ENCODE assay signal across 23 mouse cellular contexts in the genomic region with DNA sequence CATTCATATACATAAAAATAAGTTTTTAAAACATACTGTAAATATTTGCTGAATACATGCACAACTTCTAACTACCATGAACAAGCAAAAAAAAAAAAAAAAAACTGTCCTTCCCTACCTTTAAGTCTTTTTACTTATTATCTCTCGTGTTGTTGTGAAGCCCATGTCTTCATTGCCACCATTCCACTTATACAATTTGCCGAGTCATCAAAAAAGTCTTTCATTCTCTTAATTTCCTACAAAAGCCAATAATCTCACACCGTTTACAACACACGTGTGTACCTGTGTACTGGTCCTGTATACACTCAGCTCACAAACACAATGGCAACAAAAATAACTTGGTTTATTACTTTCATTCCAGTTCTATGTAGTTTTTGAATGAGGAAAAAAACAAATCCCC.
DNase-seq lines count a peak whose midpoint lies in the region; ATAC-seq and TF ChIP-seq lines count a peak whose summit lies in the region.
"Had no signal": no experiment of that assay in that cellular context is flagged by ENCODE, and none has a peak within 500 bp of the region (broad histone marks: within the 10 kb centered on the region; RNA-seq: fewer than 3 reads in every experiment).

No protein-coding gene starts in this region.

- no peak for ATAC-seq in inflammation-experienced regulatory T-cells, adult 6 months
- ATAC-seq: activated CD4-positive, CD25-positive, alpha-beta regulatory T cell, adult 4 months; CD4-positive, CD25-positive, alpha-beta regulatory T cell, adult 4 months; Patski had no signal

- TF ChIP-seq EP300 in CH12.LX (IDR thresholded peaks at IDR 0.05; ENCODE audit: low read length) (no peak), MEL (IDR thresholded peaks at IDR 0.05; ENCODE audit: low read depth in 1 of 2, low read length in 2 of 2) (no peak)

- in situ Hi-C loops in CH12.LX (cut with MboI; ENCODE audit: low pct_ligation_motif_present, low pct_unique_long_range_greater_than_20kb, low sequenced_read_pairs), result no loop called here
- in situ Hi-C loops in ES-E14 (cut with MboI; ENCODE audit: low sequenced_read_pairs in 2 of 2, unreplicated experiment in 2 of 2), result no loop called here

- H3K36me3 ChIP-seq in CH12.LX (replicated peaks in 1 of 2; ENCODE audit: control insufficient read depth in 1 of 2, insufficient read depth in 1 of 2, low read length in 1 of 2), result no peaks in the 10 kb centered on the region
- H3K36me3 ChIP-seq in ES-E14 (ENCODE audit: control insufficient read depth, insufficient read depth, low read length, poor library complexity, severe bottlenecking), result no peaks in the 10 kb centered on the region
- H3K36me3 ChIP-seq in MEL (ENCODE audit: control insufficient read depth in 1 of 2, insufficient read depth in 2 of 2, low read length in 2 of 2), result no peaks in the 10 kb centered on the region; a peak in 1 of 4 replicates
- H3K36me3 ChIP-seq: G1E had no signal

- no peak overlapping the region for H3K27ac ChIP-seq in CH12.LX (ENCODE audit: insufficient read depth, low read depth)
- H3K27ac ChIP-seq in ES-E14 (ENCODE audit: insufficient read depth, low read depth, low read length, poor library complexity, severe bottlenecking), result no peak overlapping the region
- no peak overlapping the region for H3K27ac ChIP-seq in MEL (ENCODE audit: control insufficient read depth, low read depth, low read length)

- H3K4me3 ChIP-seq in CH12.LX (replicated peaks in 1 of 3; ENCODE audit: low read depth in 2 of 3, low read length in 2 of 3, poor library complexity in 1 of 3), result no peak overlapping the region
- no peak overlapping the region for H3K4me3 ChIP-seq in ES-E14 (ENCODE audit: insufficient read depth in 1 of 2, low read depth in 1 of 2, low read length in 2 of 2, poor library complexity in 1 of 2, severe bottlenecking in 1 of 2)
- H3K4me3 ChIP-seq in MEL (ENCODE audit: control insufficient read depth in 1 of 2, insufficient read depth in 1 of 2, low read depth in 2 of 2, low read length in 2 of 2), result no peak overlapping the region

- TF ChIP-seq RAD21 in CH12.LX (IDR thresholded peaks at IDR 0.05; ENCODE audit: low read depth, low read length) (no peak), MEL (IDR thresholded peaks at IDR 0.05; ENCODE audit: low read depth, low read length) (no peak)

- H3K27me3 ChIP-seq in CH12.LX (replicated peaks) (no peaks in the 10 kb centered on the region), MEL (ENCODE audit: control insufficient read depth in 1 of 2, insufficient read depth in 2 of 2, low read length in 2 of 2) (no peaks in the 10 kb centered on the region)
- H3K27me3 ChIP-seq: Patski had no signal

- H3K4me2 ChIP-seq in CH12.LX (ENCODE audit: insufficient read depth, low read depth, poor library complexity, severe bottlenecking), result no peak overlapping the region

- H3K9me3 ChIP-seq in CH12.LX (replicated peaks; ENCODE audit: low read length), result no peaks in the 10 kb centered on the region
- no peaks in the 10 kb centered on the region for H3K9me3 ChIP-seq in ES-E14 (ENCODE audit: control insufficient read depth, insufficient read depth, low read depth, low read length)
- H3K9me3 ChIP-seq in MEL (replicated peaks; ENCODE audit: insufficient read depth, low read length), result no peaks in the 10 kb centered on the region
- H3K9me3 ChIP-seq: G1E had no signal

- dilution Hi-C loops in CH12.LX (cut with MboI; ENCODE audit: extremely low pct_ligation_motif_present, extremely low pct_unique_long_range_greater_than_20kb, low sequenced_read_pairs), result no loop called here

- TF ChIP-seq CTCF in CH12.LX (conservative IDR thresholded peaks at IDR 0.05 in 1 of 2, IDR thresholded peaks at IDR 0.05 in 1 of 2; ENCODE audit: low read depth in 2 of 2, low read length in 2 of 2) (no peak), MEL (IDR thresholded peaks at IDR 0.05 in 2 of 3, conservative IDR thresholded peaks at IDR 0.05 in 1 of 3; ENCODE audit: control insufficient read depth in 1 of 3, insufficient read depth in 1 of 3, low read depth in 2 of 3, low read length in 3 of 3, poor library complexity in 1 of 3, severe bottlenecking in 1 of 3) (no peak)

- TF ChIP-seq POLR2A in CH12.LX (IDR thresholded peaks at IDR 0.05; ENCODE audit: low read depth, low read length) (no peak), MEL (IDR thresholded peaks at IDR 0.05; ENCODE audit: control insufficient read depth in 1 of 2, insufficient read depth in 1 of 2, low read depth in 1 of 2, low read length in 2 of 2, poor library complexity in 1 of 2) (no peak)

- DNase-seq in CH12.LX (ENCODE audit: extremely low read depth) (no peak), ES-E14 (ENCODE audit: low read depth, low spot score) (no peak), MEL (ENCODE audit: low read depth, low spot score) (no peak)
- DNase-seq in yolk sac, embryonic 10.5 days (ENCODE audit: low spot score), result no peak
- DNase-seq in frontal cortex, postnatal 25 days (ENCODE audit: low spot score in 2 of 2), result no peak
- DNase-seq: adrenal gland, adult 2 months; adrenal gland, adult 8-10 months; adrenal gland, postnatal 10 days; adrenal gland, postnatal 14 days; adrenal gland, postnatal 25 days; adrenal gland, postnatal 36 days; B cell, adult 2 months; cerebellum, adult 11 months; cerebellum, adult 11-12 months; cerebellum, adult 18-20 months; cerebellum, adult 2 months; cerebellum, adult 8-10 months; cerebellum, adult 9-10 months had no signal

- H3K79me2 ChIP-seq in CH12.LX (replicated peaks; ENCODE audit: control insufficient read depth, extremely low read depth, insufficient read depth, poor library complexity, severe bottlenecking) (no peaks in the 10 kb centered on the region), MEL (ENCODE audit: control insufficient read depth, insufficient read depth, low read length, poor library complexity) (no peaks in the 10 kb centered on the region)

- no peaks in the 10 kb centered on the region for H3K4me1 ChIP-seq in CH12.LX (ENCODE audit: control insufficient read depth in 1 of 2, insufficient read depth in 2 of 2)
- H3K4me1 ChIP-seq in ES-E14 (ENCODE audit: control insufficient read depth in 2 of 2, insufficient read depth in 2 of 2, low read length in 2 of 2, poor library complexity in 1 of 2), result no peaks in the 10 kb centered on the region
- no peaks in the 10 kb centered on the region for H3K4me1 ChIP-seq in MEL (ENCODE audit: control insufficient read depth in 1 of 2, insufficient read depth in 2 of 2, low read length in 2 of 2)

- H3K9ac ChIP-seq in CH12.LX (ENCODE audit: insufficient read depth, low read depth) (no peak overlapping the region), ES-E14 (ENCODE audit: insufficient read depth, low read depth, low read length, poor library complexity, severe bottlenecking) (no peak overlapping the region), MEL (ENCODE audit: control insufficient read depth, low read depth, low read length, poor library complexity, severe bottlenecking) (no peak overlapping the region)

TF ChIP-seq in CH12.LX, 34 proteins besides CTCF, POLR2A, EP300 and RAD21:
- peak; percentile 98 for TF ChIP-seq MAFK (IDR thresholded peaks at IDR 0.05; ENCODE audit: insufficient replicate concordance, low read length)
- TF ChIP-seq MYC (IDR thresholded peaks at IDR 0.05; ENCODE audit: low read depth, low read length), result no peak
- TF ChIP-seq GABPA (IDR thresholded peaks at IDR 0.05; ENCODE audit: insufficient replicate concordance, low read depth, low read length), result no peak

TF ChIP-seq in ES-E14, 5 proteins besides CTCF, POLR2A, EP300 and RAD21:
- TF ChIP-seq MAFK (IDR thresholded peaks at IDR 0.05; ENCODE audit: insufficient read depth, low read depth, low read length), result peak; percentile 94
- no peak for TF ChIP-seq ZC3H11A (IDR thresholded peaks at IDR 0.05; ENCODE audit: borderline replicate concordance, low read depth, low read length)
- no peak for TF ChIP-seq HCFC1 (IDR thresholded peaks at IDR 0.05; ENCODE audit: borderline replicate concordance, insufficient read depth, low read length)
- no peak for TF ChIP-seq CHD2 (IDR thresholded peaks at IDR 0.05; ENCODE audit: low read depth, low read length)
- no peak for TF ChIP-seq ZNF384 (IDR thresholded peaks at IDR 0.05; ENCODE audit: low read depth, low read length)

TF ChIP-seq in MEL, 35 proteins besides CTCF, POLR2A, EP300 and RAD21:
- TF ChIP-seq E2F4 (IDR thresholded peaks at IDR 0.05; ENCODE audit: borderline replicate concordance, low read depth, low read length) (no peak), UBTF (IDR thresholded peaks at IDR 0.05; ENCODE audit: borderline replicate concordance, insufficient read depth, low read depth, low read length) (no peak), POLR2AphosphoS5 (IDR thresholded peaks at IDR 0.05; ENCODE audit: borderline replicate concordance, low read depth, low read length) (no peak), JUND (IDR thresholded peaks at IDR 0.05; ENCODE audit: low read depth, low read length) (no peak), GATA1 (IDR thresholded peaks at IDR 0.05; ENCODE audit: low read depth, low read length) (no peak), MAFK (IDR thresholded peaks at IDR 0.05; ENCODE audit: borderline replicate concordance, low read depth, low read length) (peak; percentile 92), POLR2AphosphoS2 (IDR thresholded peaks at IDR 0.05; ENCODE audit: low read length) (no peak)

Comparison
In these comparisons a context has a peak if more than half of its experiments do, and no peak if none do; other contexts are left out.
1. Of the 35 proteins assayed by ChIP-seq in both MEL and CH12.LX: peak only in MEL: none; only in CH12.LX: none; in both: MAFK; in neither: 34.